Mouse (Mus musculus) yolk sac, embryonic 10.5 days (tissue): ENCODE results near the gene Crlf1.
A peak's percentile ranks its signal among the peaks of the same experiment; 100 is the strongest.

Source experiments
- DNase-seq: peaks from one replicate; pipeline ENCODE4 v3.0.0-alpha.2; 2017; ENCODE audit warnings: low spot score

Crlf1 gene

GRCm38 (mm10) chr8:70522592-70523403 lies 29.8 kb downstream of the Crlf1 start:
- peak; percentile 96 for DNase-seq

- DNase-seq: no peak
These were observed 34.2 kb downstream of the Crlf1 start for GRCm38 (mm10) chr8:70527111-70527511.

- DNase-seq: peak; percentile 99
These were observed 34.7 kb downstream of the Crlf1 start, which contains the start of the genes Fkbp8 and Kxd1 for GRCm38 (mm10) chr8:70527512-70528181. TSS of gene Fkbp8 (plus strand) at chr8:70527724. TSS of gene Kxd1 (minus strand) at chr8:70527956.

- no peak for DNase-seq
These were observed 35.3 kb downstream of the Crlf1 start for GRCm38 (mm10) chr8:70528182-70528797.

- DNase-seq: no peak
These were observed 36.3 kb downstream of the Crlf1 start for GRCm38 (mm10) chr8:70529299-70529698.

GRCm38 (mm10) chr8:70529741-70530161 lies 36.8 kb downstream of the Crlf1 start:
- DNase-seq: no peak

DNA sequence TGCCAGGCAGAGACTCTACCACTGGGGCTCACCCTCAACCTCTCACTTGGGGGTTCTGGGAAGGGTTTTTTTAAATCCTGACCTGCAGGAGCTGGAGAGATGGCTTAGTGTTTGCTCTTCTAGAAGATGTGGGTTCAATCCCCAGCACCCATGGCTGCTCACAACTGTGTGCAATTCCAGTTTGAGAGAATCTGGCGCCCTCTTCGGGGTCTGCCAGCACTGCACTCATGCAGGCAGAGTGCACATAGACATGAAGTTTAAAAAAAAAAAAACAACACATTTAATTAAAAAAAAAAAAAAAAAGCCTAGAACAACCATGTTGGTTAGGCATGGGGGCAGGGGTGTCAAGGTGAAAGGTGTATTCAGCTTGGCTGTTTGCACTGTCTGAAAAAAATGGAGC lies 37.4 kb downstream of the Crlf1 start:
- no peak for DNase-seq

- DNase-seq: no peak
These were observed 41.3 kb downstream of the Crlf1 start for GRCm38 (mm10) chr8:70534281-70534680.

GRCm38 (mm10) chr8:70535221-70535620 lies 42.3 kb downstream of the Crlf1 start:
- no peak for DNase-seq

DNA sequence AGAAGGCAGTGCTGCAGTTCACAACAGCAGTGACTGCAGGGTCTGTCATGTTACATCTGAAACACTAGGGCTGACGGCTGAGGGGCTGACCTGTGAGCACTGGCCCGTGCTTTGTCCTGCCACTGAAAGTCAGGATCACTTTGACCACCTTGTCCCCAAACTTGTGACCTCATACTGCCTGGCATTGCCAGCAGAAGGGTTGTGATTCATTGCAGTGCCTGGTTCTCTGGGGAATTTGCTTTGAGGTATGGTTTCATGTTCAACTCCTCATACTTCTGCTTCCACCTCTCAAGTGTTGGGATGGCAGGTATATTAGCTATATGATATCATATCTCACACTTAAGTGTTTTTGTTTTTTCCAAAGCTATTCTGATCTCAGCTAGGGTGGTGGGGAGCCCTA lies 42.7 kb downstream of the Crlf1 start:
- DNase-seq: no peak

DNA sequence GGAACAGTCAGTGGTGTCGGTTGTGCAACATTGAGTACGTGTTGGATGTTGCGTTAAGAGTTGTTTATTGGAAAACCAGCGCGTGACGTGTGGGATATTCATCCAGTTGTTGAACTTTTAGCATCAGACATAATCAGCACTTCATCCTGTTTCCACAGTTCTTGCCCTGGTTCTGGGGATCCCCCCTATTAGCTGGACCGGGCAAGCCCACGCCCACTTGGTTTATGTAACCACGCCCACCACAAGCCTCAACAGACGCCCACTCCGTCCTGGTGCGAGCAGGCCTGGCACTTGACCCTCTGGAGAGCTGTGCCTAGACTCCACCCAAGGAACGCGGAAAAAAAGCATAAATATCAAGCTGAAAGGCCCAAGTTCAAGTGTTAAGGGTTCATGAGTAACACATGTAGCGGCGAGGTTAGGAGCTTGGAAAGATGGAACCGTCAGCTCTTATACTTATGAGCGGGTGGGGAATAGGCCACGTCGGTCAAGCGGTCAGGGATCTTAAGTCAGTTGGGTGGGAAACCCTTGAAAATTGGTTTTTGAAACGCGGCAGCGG lies 45.1 kb downstream of the Crlf1 start:
- DNase-seq: peak; percentile 75

GRCm38 (mm10) chr8:70538633-70539076 lies 45.7 kb downstream of the Crlf1 start:
- peak; percentile 99 for DNase-seq

- peak; percentile 99 for DNase-seq
These were observed 46.3 kb downstream of the Crlf1 start, which contains the start of gene Ell for GRCm38 (mm10) chr8:70539077-70539813. TSS of gene Ell (plus strand) at chr8:70539457.

DNA sequence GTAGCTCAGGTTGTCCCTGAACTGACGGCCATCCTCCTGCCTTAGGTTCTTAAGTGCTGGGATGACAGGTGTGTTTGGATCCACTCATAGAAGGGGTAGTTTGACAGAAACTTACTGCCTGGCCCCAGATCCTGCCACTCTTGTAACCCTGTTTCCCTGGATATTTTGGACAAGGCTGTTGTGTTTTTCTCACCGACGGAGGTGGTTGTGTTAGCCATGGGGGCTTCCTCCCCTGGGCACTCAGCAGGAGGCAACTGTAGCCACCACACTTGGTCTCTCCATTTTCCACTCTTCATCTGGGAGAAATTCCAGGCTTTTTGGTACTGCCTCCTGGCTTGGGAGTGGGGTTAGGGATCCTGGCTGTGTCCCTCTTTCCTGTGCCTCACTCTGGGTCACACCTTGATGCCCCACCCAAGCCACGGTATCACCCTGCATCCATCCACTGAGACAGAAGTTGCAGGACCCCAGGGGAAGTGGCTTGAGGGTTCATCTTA lies 47.1 kb downstream of the Crlf1 start:
- DNase-seq: no peak

DNA sequence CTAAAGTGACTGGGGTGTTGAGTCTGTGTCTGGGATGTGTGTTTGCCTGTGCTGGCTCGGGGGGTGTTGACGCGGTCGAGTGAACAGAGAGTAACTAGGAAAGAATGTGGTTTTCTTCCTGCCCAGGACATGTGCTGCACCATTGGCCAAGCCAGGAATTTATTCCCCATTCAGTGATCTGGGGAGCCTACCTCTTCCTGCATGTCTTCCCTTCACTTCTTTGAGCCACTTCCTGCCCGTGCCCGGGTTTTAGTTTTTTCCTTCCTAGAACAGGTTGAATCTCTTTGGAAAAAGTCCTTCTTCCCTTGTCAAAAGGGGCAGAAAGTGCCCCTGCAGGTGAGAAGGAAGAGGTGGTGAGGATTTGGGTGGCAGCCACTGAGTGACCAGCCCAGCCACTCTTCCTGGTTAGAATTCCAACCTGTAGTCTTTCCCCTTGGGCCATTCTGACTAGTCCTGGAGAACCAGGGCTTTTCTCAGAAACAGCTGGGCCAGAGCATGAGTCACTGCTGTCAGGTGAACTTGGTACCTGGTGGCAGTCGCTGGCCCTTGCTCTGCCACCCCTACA lies 47.6 kb downstream of the Crlf1 start:
- no peak for DNase-seq

DNA sequence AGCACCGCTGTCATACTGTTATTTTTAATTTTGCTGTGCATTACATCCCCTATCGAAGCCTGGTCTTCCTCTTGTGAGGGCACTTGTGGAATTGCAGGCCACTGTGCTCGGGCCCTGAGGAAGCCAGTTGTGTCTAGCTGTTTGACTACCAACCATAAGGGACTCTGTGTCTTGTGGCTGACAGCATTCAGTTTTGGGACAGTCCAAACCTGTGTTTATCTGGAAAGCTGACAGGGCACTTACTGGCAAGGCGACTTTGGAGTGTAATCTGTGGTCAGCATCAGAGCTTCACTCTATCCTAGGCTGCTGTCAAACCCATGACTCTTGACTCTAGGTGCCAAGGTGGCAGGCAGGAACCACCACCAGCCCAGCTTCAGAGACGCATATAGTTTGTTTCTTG lies 48.1 kb downstream of the Crlf1 start:
- no peak for DNase-seq

- DNase-seq: peak; percentile 86
These were observed 51.3 kb downstream of the Crlf1 start for GRCm38 (mm10) chr8:70544200-70544687.

GRCm38 (mm10) chr8:70546412-70546811 lies 53.5 kb downstream of the Crlf1 start:
- no peak for DNase-seq

DNA sequence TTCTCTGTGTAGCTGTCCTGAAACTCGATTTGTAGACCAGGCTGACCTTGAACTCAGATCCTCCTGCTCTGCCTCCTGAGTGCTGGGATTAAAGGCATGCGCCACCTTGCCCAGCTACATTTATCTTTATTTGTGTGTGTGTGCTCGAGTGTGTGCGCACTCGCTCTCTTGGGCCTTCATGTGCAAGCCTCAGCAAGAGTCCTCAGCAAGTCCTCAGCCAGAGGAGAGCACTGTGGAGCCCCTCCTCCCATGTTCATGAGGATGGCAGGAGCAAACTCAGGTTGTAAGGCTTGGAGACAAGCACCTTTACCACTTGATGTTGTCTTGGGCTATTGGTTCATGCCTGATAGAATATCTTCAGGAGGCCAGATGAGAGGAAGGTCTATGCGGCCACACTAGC lies 54.8 kb downstream of the Crlf1 start:
- no peak for DNase-seq

DNA sequence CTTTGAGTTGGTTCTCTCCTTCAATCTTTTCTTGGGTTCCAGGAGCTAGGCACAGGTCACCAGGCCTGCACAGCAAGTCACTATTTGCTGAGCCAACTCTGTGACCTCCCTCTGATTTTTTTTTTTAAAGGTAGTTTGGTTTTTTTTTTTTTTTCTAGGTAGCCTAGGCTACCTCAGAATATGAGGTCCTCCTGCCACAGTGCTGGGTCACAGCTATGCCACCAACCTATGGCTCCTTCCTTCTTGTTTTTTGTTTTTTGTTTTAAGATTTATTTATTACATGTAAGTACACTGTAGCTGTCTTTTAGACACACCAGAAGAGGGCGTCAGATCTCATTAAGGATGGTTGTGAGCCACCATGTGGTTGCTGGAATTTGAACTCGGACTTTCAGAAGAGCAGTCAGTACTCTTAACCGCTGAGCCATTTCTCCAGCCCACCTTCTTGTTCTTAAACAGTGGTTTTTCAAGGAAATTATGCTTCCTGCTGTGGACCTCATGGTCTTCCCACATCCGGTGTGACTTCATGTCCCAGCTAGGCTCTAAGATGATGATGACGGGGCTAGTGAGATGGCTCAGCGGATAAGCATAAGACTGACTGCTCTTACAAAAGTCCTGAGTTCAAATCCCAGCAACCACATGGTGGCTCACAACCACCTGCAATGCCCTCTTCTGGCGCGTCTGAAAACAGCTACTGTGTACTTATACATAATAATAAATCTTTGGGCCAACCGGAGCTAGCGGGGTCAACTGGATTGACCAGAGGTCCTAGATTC lies 56.6 kb downstream of the Crlf1 start:
- no peak for DNase-seq
